Mouse (Mus musculus): ENCODE results near the gene Hhatl. TPM values are rescaled to one million over a fixed set of nuclear protein-coding genes. Genes with fewer than 3 reads are reported as not detected.
A peak's percentile ranks its signal among the peaks of the same experiment; 100 is the strongest.

Gene Hhatl
- polyA plus RNA-seq, 1 experiment: 0.49 TPM

DNA sequence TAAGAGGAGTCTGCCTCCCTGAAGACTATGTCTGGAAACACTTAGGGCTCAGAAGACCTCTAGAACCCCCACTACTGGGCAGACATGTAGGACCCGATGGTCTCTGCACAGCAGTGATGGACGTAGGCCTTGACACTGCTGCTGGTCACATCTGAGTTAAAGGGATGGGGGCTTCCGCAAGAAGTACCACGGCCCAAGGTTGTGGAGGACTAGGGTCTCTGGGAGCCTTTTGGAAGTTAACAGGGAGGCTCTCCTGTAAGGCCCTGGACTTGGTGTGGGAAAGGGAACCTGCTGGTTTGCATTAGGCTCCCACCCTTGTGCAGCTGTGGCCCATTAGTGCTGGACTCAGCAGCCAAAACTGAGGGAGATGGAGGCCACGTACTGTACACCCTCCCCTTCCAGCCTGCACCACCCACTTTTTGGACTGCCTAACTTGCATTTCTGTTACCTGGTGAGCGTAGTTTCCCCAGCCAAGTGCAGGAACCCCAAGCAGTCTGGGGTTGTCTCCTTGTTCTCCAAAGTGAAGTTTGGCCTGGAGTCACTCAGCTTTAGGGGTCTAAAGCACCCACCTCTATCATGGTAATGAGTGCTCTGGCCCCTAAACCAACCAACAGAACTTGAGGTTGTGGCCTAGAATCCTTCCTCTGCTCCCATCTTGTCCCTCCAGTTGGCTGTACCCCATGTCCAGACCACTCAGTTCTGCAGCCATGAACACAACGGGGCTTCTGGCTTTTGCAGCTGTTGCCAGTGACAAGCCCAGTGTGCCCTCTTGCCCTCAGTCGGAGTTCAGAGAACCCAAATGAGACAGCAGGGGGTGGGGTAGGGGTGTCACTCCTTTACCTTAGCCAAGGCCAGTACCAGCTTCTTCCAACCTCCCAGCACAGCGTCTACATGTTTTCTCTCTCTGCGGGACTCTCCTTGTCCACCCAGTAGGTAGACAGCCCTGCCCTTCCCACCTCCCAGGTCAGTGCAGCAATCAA lies 34.2 kb downstream of the Hhatl start:
- TF ChIP-seq CTCF (IDR thresholded peaks at IDR 0.05; ENCODE audit: borderline replicate concordance, extremely low read depth, insufficient read depth, insufficient read length) (no peak), POLR2A (IDR thresholded peaks at IDR 0.05; ENCODE audit: borderline replicate concordance, extremely low read depth, insufficient read depth, insufficient read length, poor library complexity, severe bottlenecking) (no peak)
- DNase-seq (ENCODE audit: low read depth): no peak

GRCm38 (mm10) chr9:121757432-121757831 lies 34.9 kb downstream of the Hhatl start:
- DNase-seq (ENCODE audit: low read depth): peak; percentile 27
- TF ChIP-seq CTCF (IDR thresholded peaks at IDR 0.05; ENCODE audit: borderline replicate concordance, extremely low read depth, insufficient read depth, insufficient read length): no peak
- TF ChIP-seq POLR2A (IDR thresholded peaks at IDR 0.05; ENCODE audit: borderline replicate concordance, extremely low read depth, insufficient read depth, insufficient read length, poor library complexity, severe bottlenecking): no peak

DNA sequence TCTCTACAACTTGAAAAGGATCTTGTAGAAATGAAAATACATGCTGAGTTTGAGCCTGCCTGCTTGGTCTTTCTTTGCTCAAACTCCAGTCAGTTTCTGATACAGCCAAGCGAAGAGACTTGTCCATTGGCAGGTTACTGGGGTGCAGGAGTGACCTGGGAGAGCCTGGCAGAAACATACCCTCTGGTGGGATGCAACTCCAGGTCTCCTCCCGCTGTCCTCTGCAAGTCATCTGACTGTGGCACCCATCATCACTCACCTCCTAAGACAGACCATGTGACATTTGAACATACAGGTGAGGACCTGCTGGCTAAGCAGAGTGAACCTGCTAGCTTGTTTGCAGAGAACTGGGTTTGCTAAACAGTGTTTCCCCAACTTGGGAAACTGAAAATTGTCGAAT lies 35.5 kb downstream of the Hhatl start:
- no peak for DNase-seq (ENCODE audit: low read depth)
- TF ChIP-seq CTCF (IDR thresholded peaks at IDR 0.05; ENCODE audit: borderline replicate concordance, extremely low read depth, insufficient read depth, insufficient read length): no peak

DNA sequence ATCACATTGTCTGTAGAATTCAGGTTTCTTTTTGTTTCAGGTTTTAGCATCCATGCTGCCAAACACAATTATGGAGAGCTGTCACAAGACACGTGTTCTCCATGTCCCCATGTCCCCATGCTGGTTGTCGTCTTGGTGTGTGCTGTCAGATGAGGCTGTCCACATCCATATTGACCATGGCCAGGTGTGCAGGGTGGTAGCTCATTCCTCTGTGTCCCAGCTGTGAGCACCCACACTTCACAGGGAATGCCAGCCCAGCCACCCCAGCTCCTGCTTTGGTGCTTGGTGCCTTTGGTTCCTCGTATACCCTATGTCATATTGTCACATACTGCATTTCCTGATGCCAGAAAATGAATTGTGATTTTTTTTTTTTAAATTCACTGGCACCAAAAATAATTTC lies 37.7 kb downstream of the Hhatl start:
- TF ChIP-seq POLR2A (IDR thresholded peaks at IDR 0.05; ENCODE audit: borderline replicate concordance, extremely low read depth, insufficient read depth, insufficient read length, poor library complexity, severe bottlenecking) (no peak), CTCF (IDR thresholded peaks at IDR 0.05; ENCODE audit: borderline replicate concordance, extremely low read depth, insufficient read depth, insufficient read length) (no peak)
- DNase-seq (ENCODE audit: low read depth): no peak

DNA sequence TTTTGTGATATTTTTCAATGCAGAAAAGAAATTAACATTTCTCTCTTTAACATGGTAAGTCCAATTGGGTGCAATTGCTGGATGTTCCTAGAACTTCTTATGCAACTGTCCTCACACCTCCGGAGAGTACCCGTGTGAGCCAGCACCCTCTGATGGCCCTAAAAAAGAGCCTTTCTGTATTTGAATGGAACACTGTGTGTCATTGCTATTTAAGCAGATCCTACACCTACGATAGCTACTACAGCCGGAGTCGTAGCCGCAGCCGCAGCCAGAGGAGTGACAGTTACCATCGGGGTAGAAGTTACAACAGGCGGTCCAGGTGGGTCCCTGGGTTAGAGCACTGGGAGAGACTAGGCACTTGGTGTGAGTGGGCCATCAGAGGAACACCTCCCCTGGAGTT lies 39.5 kb downstream of the Hhatl start:
- TF ChIP-seq CTCF (IDR thresholded peaks at IDR 0.05; ENCODE audit: borderline replicate concordance, extremely low read depth, insufficient read depth, insufficient read length) (no peak), POLR2A (IDR thresholded peaks at IDR 0.05; ENCODE audit: borderline replicate concordance, extremely low read depth, insufficient read depth, insufficient read length, poor library complexity, severe bottlenecking) (no peak)
- no peak for DNase-seq (ENCODE audit: low read depth)

- no peak for DNase-seq (ENCODE audit: low read depth)
- TF ChIP-seq POLR2A (IDR thresholded peaks at IDR 0.05; ENCODE audit: borderline replicate concordance, extremely low read depth, insufficient read depth, insufficient read length, poor library complexity, severe bottlenecking) (no peak), CTCF (IDR thresholded peaks at IDR 0.05; ENCODE audit: borderline replicate concordance, extremely low read depth, insufficient read depth, insufficient read length) (no peak)
Observed at GRCm38 (mm10) chr9:121744051-121744450, 48.3 kb downstream of the Hhatl start.

- DNase-seq (ENCODE audit: low read depth): no peak
Observed at GRCm38 (mm10) chr9:121741168-121741567, 51.1 kb downstream of the Hhatl start.

GRCm38 (mm10) chr9:121740490-121740889 lies 51.8 kb downstream of the Hhatl start:
- TF ChIP-seq POLR2A (IDR thresholded peaks at IDR 0.05; ENCODE audit: borderline replicate concordance, extremely low read depth, insufficient read depth, insufficient read length, poor library complexity, severe bottlenecking) (no peak), CTCF (IDR thresholded peaks at IDR 0.05; ENCODE audit: borderline replicate concordance, extremely low read depth, insufficient read depth, insufficient read length) (no peak)
- no peak for DNase-seq (ENCODE audit: low read depth)

More at GRCm38 (mm10) chr9:121741168-121741567, 51.1 kb downstream of the Hhatl start:
- no peak for TF ChIP-seq POLR2A (IDR thresholded peaks at IDR 0.05; ENCODE audit: borderline replicate concordance, extremely low read depth, insufficient read depth, insufficient read length, poor library complexity, severe bottlenecking)
- TF ChIP-seq CTCF (IDR thresholded peaks at IDR 0.05; ENCODE audit: borderline replicate concordance, extremely low read depth, insufficient read depth, insufficient read length): no peak

Other genes starting within 250 kb of the Hhatl start
- not detected in 2 replicates for gene Lyzl4, start 150.4 kb downstream of the Hhatl start, polyA plus RNA-seq (2012; rRNA removed)
- gene Vipr1, start 149.8 kb downstream of the Hhatl start, polyA plus RNA-seq (2012; rRNA removed): 0.38 and 0.63 TPM in 2 replicates
- 21.2 and 25.2 TPM in 2 replicates for gene Sec22c, start 87.0 kb downstream of the Hhatl start, polyA plus RNA-seq (2012; rRNA removed)
- 65.3 and 71.1 TPM in 2 replicates for gene Ss18l2, start 82.2 kb downstream of the Hhatl start, polyA plus RNA-seq (2012; rRNA removed)
- 165 and 197 TPM in 2 replicates for gene Nktr, start 73.3 kb downstream of the Hhatl start, polyA plus RNA-seq (2012; rRNA removed)
- gene Zfp651, start 33.2 kb downstream of the Hhatl start, polyA plus RNA-seq (2012; rRNA removed): 38.8 and 51.4 TPM in 2 replicates
- gene Klhl40, start 14.9 kb downstream of the Hhatl start, polyA plus RNA-seq (2012; rRNA removed): 0.55 and 0.72 TPM in 2 replicates
- gene Ccdc13, start 47.0 kb upstream of the Hhatl start, polyA plus RNA-seq (2012; rRNA removed): 2.7 and 2.9 TPM in 2 replicates
- 42.6 and 43.8 TPM in 2 replicates for gene Higd1a, start 65.9 kb upstream of the Hhatl start, polyA plus RNA-seq (2012; rRNA removed)
- gene Ackr2, start 105.8 kb upstream of the Hhatl start, polyA plus RNA-seq (2012; rRNA removed): 2.1 TPM in 2 replicates
- gene Cyp8b1, start 123.8 kb upstream of the Hhatl start, polyA plus RNA-seq (2012; rRNA removed): not detected in 2 replicates
- 1.0 and 1.6 TPM in 2 replicates for gene Fam198a, start 158.5 kb upstream of the Hhatl start, polyA plus RNA-seq (2012; rRNA removed)
- 30.2 and 31.9 TPM in 2 replicates for gene Pomgnt2, start 204.6 kb upstream of the Hhatl start, polyA plus RNA-seq (2012; rRNA removed)

All from brain, embryonic 14.5 days (tissue).